Mouse (Mus musculus) intestine, embryonic 15.5 days (tissue): ENCODE results near the gene Ivl. TPM values are rescaled to one million over a fixed set of nuclear protein-coding genes. Genes with fewer than 3 reads are reported as not detected.

Source experiments
- ATAC-seq: fragments of 200-750 bp; cut with Nextera tagmentation; 2 replicates; pipeline ENCODE4 v1.8.0; 2017; ENCODE audit warnings: moderate TSS enrichment, moderate library complexity
- H3K27ac ChIP-seq: fragments of 300-500 bp; sonication (generic); 2 replicates; pipeline ENCODE4 v1.5.1; 2015; ENCODE audit warnings: mild to moderate bottlenecking, inconsistent platforms
- H3K27me3 ChIP-seq: fragments of 300-500 bp; sonication (generic); replicated peaks from 2 replicates; pipeline ENCODE4 v1.6.1; 2015; ENCODE audit warnings: inconsistent platforms
- H3K36me3 ChIP-seq: fragments of 300-500 bp; sonication (generic); 2 replicates; pipeline ENCODE4 v1.6.1; 2015; ENCODE audit warnings: inconsistent platforms
- H3K4me1 ChIP-seq: fragments of 300-500 bp; sonication (generic); replicated peaks from 2 replicates; pipeline ENCODE4 v1.6.1; 2015; ENCODE audit warnings: inconsistent platforms
- H3K4me2 ChIP-seq: fragments of 300-500 bp; sonication (generic); replicated peaks from 2 replicates; pipeline ENCODE4 v1.6.1; 2015; ENCODE audit warnings: mild to moderate bottlenecking, inconsistent platforms
- H3K4me3 ChIP-seq: fragments of 300-500 bp; sonication (generic); replicated peaks from 2 replicates; pipeline ENCODE4 v1.5.1; 2015; ENCODE audit warnings: inconsistent platforms
- H3K9ac ChIP-seq: fragments of 300-500 bp; sonication (generic); 2 replicates; pipeline ENCODE4 v1.6.1; 2015; ENCODE audit warnings: inconsistent platforms
- H3K9me3 ChIP-seq: fragments of 300-500 bp; sonication (generic); 2 replicates; pipeline ENCODE4 v1.6.1; 2016; ENCODE audit warnings: inconsistent platforms
- WGBS: fragments of 180-500 bp; shearing (Covaris S2); methylation state at CpG from one replicate; pipeline ENCODE4 v1.1.7; 2015; 5-methylcytosine and 5-hydroxymethylcytosine counted together
- polyA plus RNA-seq: library from polyadenylated mRNA; unstranded; fragments of >200 nt; fragmentation: Nextera tagmentation; extraction: Ambion mirVana; gene quantifications from 2 replicates; pipeline ENCODE4 v1.2.1, GENCODE M21; 2015

The Ivl gene
- polyA plus RNA-seq = 0.09 TPM in 1 of 2 replicates, not detected in the other

DNA sequence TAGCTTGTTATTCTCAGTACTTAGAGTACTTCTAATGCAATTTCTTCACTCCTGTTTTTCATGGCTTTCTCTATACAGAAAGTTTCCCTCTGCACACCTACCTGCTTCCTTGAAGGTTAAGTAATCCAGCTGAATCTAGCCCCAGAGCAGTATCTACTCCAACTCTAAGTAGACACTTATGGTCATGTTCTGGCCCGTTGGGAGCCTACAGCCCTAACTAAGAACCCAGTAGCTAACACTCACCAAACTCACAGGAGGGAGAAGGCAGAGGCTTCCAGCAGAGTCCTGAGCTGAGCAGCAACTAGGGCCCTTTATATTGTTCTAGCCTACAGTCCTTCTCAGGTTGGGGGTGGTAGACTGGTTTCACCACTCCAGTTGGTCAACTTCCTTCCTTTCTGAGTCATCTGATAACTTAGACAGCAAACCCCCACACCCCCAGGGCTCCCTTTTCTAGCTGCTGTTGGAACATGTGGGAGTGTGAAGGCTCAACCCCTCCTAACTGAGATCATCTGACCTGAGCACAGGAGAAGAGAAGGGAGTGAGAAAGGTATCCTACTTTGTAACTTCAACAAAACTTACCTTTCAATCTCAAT, at the start of gene Ivl:
Gene Ivl (minus strand): TSS at position 287 of the 593 bp plus-strand sequence.
- H3K9me3 ChIP-seq = no peaks in the 10 kb centered on the region
- H3K4me3 ChIP-seq = no peak within 1 kb of the TSS
- WGBS = 93% methylated on average over 1 of the region's 1 CpGs
- no peaks in the 10 kb centered on the region for H3K36me3 ChIP-seq
- H3K27ac ChIP-seq = no peak within 1 kb of the TSS
- no peaks in the 10 kb centered on the region for H3K27me3 ChIP-seq
- no peaks in the 10 kb centered on the region for H3K4me1 ChIP-seq
- no peak within 1 kb of the TSS for H3K9ac ChIP-seq
- no peak within 1 kb of the TSS for H3K4me2 ChIP-seq
- ATAC-seq = no peak

GRCm38 (mm10) chr3:92621560-92621959, 48.0 kb upstream of the Ivl start, which contains the start of gene Lce6a:
Gene Lce6a (minus strand): TSS chr3:92621660.
- H3K27ac ChIP-seq = no peak within 1 kb of the TSS
- H3K4me1 ChIP-seq = no peaks in the 10 kb centered on the region
- no peaks in the 10 kb centered on the region for H3K27me3 ChIP-seq
- no peak within 1 kb of the TSS for H3K4me3 ChIP-seq
- WGBS = 58% methylated on average over 2 of the region's 2 CpGs
- no peaks in the 10 kb centered on the region for H3K9me3 ChIP-seq
- H3K4me2 ChIP-seq = no peak within 1 kb of the TSS
- no peak for ATAC-seq
- H3K9ac ChIP-seq = no peak within 1 kb of the TSS
- H3K36me3 ChIP-seq = no peaks in the 10 kb centered on the region

GRCm38 (mm10) chr3:92609804-92610203, 36.3 kb upstream of the Ivl start:
- Histone ChIP-seq H3K36me3 (no peaks in the 10 kb centered on the region), H3K27me3 (no peaks in the 10 kb centered on the region), H3K4me1 (no peaks in the 10 kb centered on the region), H3K9me3 (no peaks in the 10 kb centered on the region), H3K4me3 (no peak overlapping the region), H3K4me2 (no peak overlapping the region), H3K27ac (no peak overlapping the region), H3K9ac (no peak overlapping the region)
- WGBS = 50% methylated on average over 1 of the region's 1 CpGs
- ATAC-seq = no peak

DNA sequence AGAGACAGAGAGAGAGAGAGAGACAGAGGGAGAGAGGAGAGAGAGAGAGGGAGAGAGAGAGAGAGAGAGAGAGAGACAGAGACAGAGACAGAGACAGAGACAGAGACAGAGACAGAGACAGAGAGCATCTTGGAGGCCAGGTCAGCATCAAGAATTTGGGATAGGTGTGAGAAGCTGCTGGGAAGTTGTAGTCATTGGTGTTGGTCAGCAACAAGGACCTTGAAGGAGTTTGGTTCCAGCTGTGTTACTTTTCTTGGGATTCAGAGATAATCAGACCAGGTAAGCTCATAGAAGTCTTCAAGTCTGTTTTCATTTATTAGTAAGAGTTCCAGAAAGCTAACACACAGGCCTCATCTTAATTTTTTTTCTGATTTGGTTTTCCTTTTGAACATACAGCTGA, 33.9 kb upstream of the Ivl start, which contains the start of gene 2210017I01Rik:
Gene 2210017I01Rik (minus strand): TSS at position 101 of the 400 bp plus-strand sequence.
- Histone ChIP-seq H3K36me3 (no peaks in the 10 kb centered on the region), H3K27me3 (no peaks in the 10 kb centered on the region), H3K4me3 (no peak within 1 kb of the TSS), H3K9ac (no peak within 1 kb of the TSS), H3K4me2 (no peak within 1 kb of the TSS), H3K27ac (no peak within 1 kb of the TSS), H3K9me3 (no peaks in the 10 kb centered on the region), H3K4me1 (no peaks in the 10 kb centered on the region)
- ATAC-seq = no peak

- no peaks in the 10 kb centered on the region for H3K9me3 ChIP-seq
- H3K4me2 ChIP-seq = no peak overlapping the region
- no peaks in the 10 kb centered on the region for H3K27me3 ChIP-seq
- no peaks in the 10 kb centered on the region for H3K4me1 ChIP-seq
- no peak overlapping the region for H3K9ac ChIP-seq
- H3K27ac ChIP-seq = no peak overlapping the region
- WGBS = 38% methylated on average over 1 of the region's 1 CpGs
- no peak for ATAC-seq
- no peak overlapping the region for H3K4me3 ChIP-seq
- no peaks in the 10 kb centered on the region for H3K36me3 ChIP-seq
Measured at GRCm38 (mm10) chr3:92602169-92602568, 28.6 kb upstream of the Ivl start.

- ATAC-seq = no peak
- Histone ChIP-seq H3K4me2 (no peak overlapping the region), H3K9me3 (no peaks in the 10 kb centered on the region), H3K9ac (no peak overlapping the region), H3K4me1 (no peaks in the 10 kb centered on the region), H3K36me3 (no peaks in the 10 kb centered on the region), H3K27me3 (no peaks in the 10 kb centered on the region), H3K4me3 (no peak overlapping the region), H3K27ac (no peak overlapping the region)
- WGBS = 52% methylated on average over 1 of the region's 1 CpGs
Measured at GRCm38 (mm10) chr3:92600456-92600855, 26.9 kb upstream of the Ivl start.

DNA sequence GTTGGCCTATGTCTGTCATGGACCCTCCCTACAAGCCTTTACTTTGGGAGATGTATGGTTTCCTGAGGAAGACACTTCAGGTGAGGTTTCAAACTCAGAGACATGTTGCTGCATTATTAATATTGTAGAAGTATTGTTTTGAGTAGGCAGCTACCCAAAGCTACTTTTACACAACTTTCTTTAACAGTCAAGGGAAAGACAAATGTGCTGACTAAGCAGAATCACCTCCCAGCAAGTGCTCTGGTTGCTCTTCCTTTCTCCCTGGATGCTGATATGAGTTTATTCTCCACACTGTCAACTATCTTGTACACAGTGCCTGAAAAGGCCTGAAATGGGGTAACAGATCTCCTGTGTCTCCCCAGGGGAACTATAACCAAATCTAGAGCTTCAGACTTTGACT, 26.4 kb upstream of the Ivl start:
- ATAC-seq = no peak
- no peak overlapping the region for H3K27ac ChIP-seq
- H3K9me3 ChIP-seq = no peaks in the 10 kb centered on the region
- no peak overlapping the region for H3K4me3 ChIP-seq
- no peak overlapping the region for H3K9ac ChIP-seq
- no peaks in the 10 kb centered on the region for H3K36me3 ChIP-seq
- H3K4me1 ChIP-seq = no peaks in the 10 kb centered on the region
- H3K27me3 ChIP-seq = no peaks in the 10 kb centered on the region
- H3K4me2 ChIP-seq = no peak overlapping the region

- Histone ChIP-seq H3K36me3 (no peaks in the 10 kb centered on the region), H3K4me3 (no peak overlapping the region), H3K27me3 (no peaks in the 10 kb centered on the region), H3K27ac (no peak overlapping the region), H3K9me3 (no peaks in the 10 kb centered on the region), H3K9ac (no peak overlapping the region), H3K4me1 (no peaks in the 10 kb centered on the region), H3K4me2 (no peak overlapping the region)
- no peak for ATAC-seq
- 93% methylated on average over 2 of the region's 2 CpGs for WGBS
Measured at GRCm38 (mm10) chr3:92598429-92598828, 24.9 kb upstream of the Ivl start.

DNA sequence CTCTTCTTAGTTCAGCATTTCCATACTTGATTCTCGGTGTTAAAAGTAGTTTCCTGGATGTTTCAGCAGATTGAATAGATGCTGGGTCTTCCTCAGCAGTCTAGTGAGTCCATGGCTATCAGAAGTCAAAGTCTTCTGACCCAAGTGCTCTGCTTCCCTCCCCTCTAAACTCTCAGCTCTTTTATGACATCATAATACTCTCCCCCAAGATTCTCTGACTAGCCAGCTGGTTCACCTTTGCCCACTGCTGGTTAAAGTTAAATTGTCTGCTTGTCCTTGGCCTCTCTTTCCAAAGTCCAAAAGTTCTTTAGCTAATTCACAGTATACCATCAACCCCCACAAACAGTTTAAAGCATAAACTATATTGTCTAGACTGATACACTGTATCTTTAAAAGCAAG, 15.3 kb upstream of the Ivl start, which contains the start of gene Smcp:
Gene Smcp (minus strand): TSS at position 140 of the 400 bp plus-strand sequence.
- H3K9me3 ChIP-seq = no peaks in the 10 kb centered on the region
- no peak within 1 kb of the TSS for H3K4me2 ChIP-seq
- 69% methylated on average over 1 of the region's 1 CpGs for WGBS
- no peak within 1 kb of the TSS for H3K27ac ChIP-seq
- no peaks in the 10 kb centered on the region for H3K36me3 ChIP-seq
- H3K4me1 ChIP-seq = no peaks in the 10 kb centered on the region
- no peak within 1 kb of the TSS for H3K4me3 ChIP-seq
- no peak within 1 kb of the TSS for H3K9ac ChIP-seq
- no peak for ATAC-seq
- no peaks in the 10 kb centered on the region for H3K27me3 ChIP-seq

GRCm38 (mm10) chr3:92587190-92587589, 13.7 kb upstream of the Ivl start:
- H3K9me3 ChIP-seq = no peaks in the 10 kb centered on the region
- H3K4me1 ChIP-seq = no peaks in the 10 kb centered on the region
- no peak overlapping the region for H3K4me2 ChIP-seq
- no peak overlapping the region for H3K9ac ChIP-seq
- no peaks in the 10 kb centered on the region for H3K27me3 ChIP-seq
- no peak overlapping the region for H3K27ac ChIP-seq
- no peak overlapping the region for H3K4me3 ChIP-seq
- H3K36me3 ChIP-seq = no peaks in the 10 kb centered on the region
- peak; percentile 62; the same call in 1 of the 2 replicates for ATAC-seq
- WGBS = 74% methylated on average over 3 of the region's 3 CpGs

- WGBS = 44% methylated on average over 1 of the region's 1 CpGs
- no peak for ATAC-seq
- Histone ChIP-seq H3K27me3 (no peaks in the 10 kb centered on the region), H3K9me3 (no peaks in the 10 kb centered on the region), H3K27ac (no peak overlapping the region), H3K4me2 (no peak overlapping the region), H3K36me3 (no peaks in the 10 kb centered on the region), H3K4me3 (no peak overlapping the region), H3K9ac (no peak overlapping the region), H3K4me1 (no peaks in the 10 kb centered on the region)
Measured at GRCm38 (mm10) chr3:92585055-92585454, 11.5 kb upstream of the Ivl start.

DNA sequence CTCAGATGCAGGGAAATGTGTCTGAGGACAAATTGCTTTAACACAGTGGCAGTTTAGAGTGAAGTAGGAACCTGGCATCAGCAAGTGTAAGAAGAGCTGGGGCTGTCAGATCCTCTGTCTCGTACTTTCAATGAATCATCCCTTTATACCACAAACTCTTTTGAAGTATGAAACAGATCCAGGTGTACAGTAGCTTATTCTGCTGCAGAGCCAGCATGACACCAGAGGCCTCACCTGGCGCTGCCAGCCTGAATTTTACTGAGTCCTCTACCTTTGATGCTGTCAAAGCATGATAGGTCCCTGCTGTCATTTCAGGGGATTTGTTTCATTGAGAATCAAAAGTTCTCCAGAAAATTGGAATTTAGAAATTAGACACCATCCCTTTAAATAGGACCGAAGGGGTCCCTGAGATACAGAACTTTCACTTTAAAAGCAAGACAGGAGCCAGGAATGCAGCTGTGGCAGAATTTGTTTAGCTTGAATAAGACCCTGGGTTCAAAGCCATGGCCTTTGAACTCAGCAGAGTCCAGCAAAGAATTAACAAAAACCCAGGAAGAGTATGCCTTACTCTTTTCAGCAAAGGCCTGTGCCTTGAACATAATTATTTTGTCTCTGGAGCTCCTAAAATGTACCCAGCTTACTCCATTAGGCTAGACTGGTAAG, 9.8 kb upstream of the Ivl start:
- H3K27ac ChIP-seq = no peak overlapping the region
- no peak overlapping the region for H3K4me3 ChIP-seq
- H3K27me3 ChIP-seq = no peaks in the 10 kb centered on the region
- H3K4me2 ChIP-seq = no peak overlapping the region
- no peaks in the 10 kb centered on the region for H3K4me1 ChIP-seq
- no peak for ATAC-seq
- H3K9ac ChIP-seq = no peak overlapping the region
- H3K36me3 ChIP-seq = no peaks in the 10 kb centered on the region
- H3K9me3 ChIP-seq = no peaks in the 10 kb centered on the region
- WGBS = 62% methylated on average over 3 of the region's 3 CpGs

- peak; percentile 91 for ATAC-seq
- no peak overlapping the region for H3K4me3 ChIP-seq
- no peaks in the 10 kb centered on the region for H3K9me3 ChIP-seq
- no peak overlapping the region for H3K4me2 ChIP-seq
- H3K4me1 ChIP-seq = no peaks in the 10 kb centered on the region
- H3K9ac ChIP-seq = no peak overlapping the region
- WGBS = 50% methylated on average over 1 of the region's 1 CpGs
- no peaks in the 10 kb centered on the region for H3K27me3 ChIP-seq
- H3K36me3 ChIP-seq = no peaks in the 10 kb centered on the region
- no peak overlapping the region for H3K27ac ChIP-seq
Measured at GRCm38 (mm10) chr3:92579508-92579907, 6.0 kb upstream of the Ivl start.
